Mouse (Mus musculus): Measurements from ENCODE around the gene Zdhhc20. TPM values are rescaled to one million over a fixed set of nuclear protein-coding genes. Genes with fewer than 3 reads are reported as not detected.
"Not testable (repeated sequence)": the region's sequence is repeated elsewhere in the genome, so short reads cannot be mapped to it uniquely, and the experiment has no call there.

The Zdhhc20 gene
- polyA plus RNA-seq, 1 experiment from 2014 or later = 66.8 TPM

DNA sequence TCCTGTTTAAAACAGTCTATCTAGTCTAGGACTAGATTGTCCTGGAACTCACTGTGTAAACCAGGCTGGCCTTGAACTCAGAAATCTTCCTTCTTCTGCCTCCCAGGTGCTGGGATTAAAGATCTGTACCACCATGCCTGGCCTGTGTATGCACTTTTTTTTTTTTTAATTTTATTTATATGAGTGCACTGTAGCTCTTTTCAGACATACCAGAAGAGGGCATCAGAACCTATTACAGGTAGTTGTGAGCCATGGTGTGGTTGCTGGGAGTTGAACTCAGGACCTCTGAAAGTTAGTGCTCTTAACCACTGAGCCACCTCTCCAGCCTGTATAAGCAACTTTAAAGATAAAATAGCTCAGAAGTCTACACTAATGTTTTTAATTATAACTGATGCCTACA lies 9.0 kb downstream of the Zdhhc20 start:
- no peaks in the 10 kb centered on the region for H3K9me3 ChIP-seq (ENCODE audit: control insufficient read depth, low read length)
- H3K4me1 ChIP-seq (ENCODE audit: control insufficient read depth, insufficient read depth, low read length) = peaks cover 9% of the 10 kb centered on the region; the same call in 1 of the 2 replicates
- no peak overlapping the region for H3K4me3 ChIP-seq (ENCODE audit: low read length)
- H3K36me3 ChIP-seq (ENCODE audit: control insufficient read depth, insufficient read depth, low read length) = no peaks in the 10 kb centered on the region
- no peak overlapping the region for H3K9ac ChIP-seq (ENCODE audit: low read depth, low read length)
- H3K27me3 ChIP-seq (ENCODE audit: control insufficient read depth, insufficient read depth, low read length) = no peaks in the 10 kb centered on the region
- H3K27ac ChIP-seq (ENCODE audit: low read depth, low read length) = no peak overlapping the region
- H3K4me2 ChIP-seq (replicated peaks; ENCODE audit: low read depth, low read length) = no peak overlapping the region
- no peak for ATAC-seq (ENCODE audit: low FRiP score, low TSS enrichment)

DNA sequence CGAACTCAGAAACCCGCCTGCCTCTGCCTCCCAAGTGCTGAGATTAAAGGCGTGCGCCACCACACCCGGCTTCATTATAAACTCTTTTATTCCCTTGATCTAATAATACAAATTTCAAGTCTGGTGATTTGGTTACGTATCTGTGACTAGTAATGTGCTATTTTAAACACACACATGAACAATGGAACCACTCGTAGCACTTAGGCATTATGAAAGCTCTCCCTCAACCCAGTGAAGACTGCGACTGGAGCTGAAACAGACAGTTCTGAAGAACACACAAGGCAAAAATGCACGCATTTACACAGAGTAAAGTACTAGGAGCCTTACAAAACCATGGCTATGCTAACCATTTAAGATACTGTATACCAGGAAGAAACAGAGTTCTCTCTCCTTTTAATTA lies 12.2 kb downstream of the Zdhhc20 start:
- no peak overlapping the region for H3K4me3 ChIP-seq (ENCODE audit: low read length)
- H3K27me3 ChIP-seq (ENCODE audit: control insufficient read depth, insufficient read depth, low read length) = no peaks in the 10 kb centered on the region
- no peak overlapping the region for H3K27ac ChIP-seq (ENCODE audit: low read depth, low read length)
- ATAC-seq (ENCODE audit: low FRiP score, low TSS enrichment) = no peak
- WGBS = 96% methylated on average over 9 of the region's 9 CpGs
- no peak overlapping the region for H3K9ac ChIP-seq (ENCODE audit: low read depth, low read length)
- H3K4me2 ChIP-seq (replicated peaks; ENCODE audit: low read depth, low read length) = no peak overlapping the region
- no peaks in the 10 kb centered on the region for H3K9me3 ChIP-seq (ENCODE audit: control insufficient read depth, low read length)
- 0 out of 2 replicates have a peak, but pooled peaks cover 5% of the 10 kb centered on the region for H3K4me1 ChIP-seq (ENCODE audit: control insufficient read depth, insufficient read depth, low read length)
- no peaks in the 10 kb centered on the region; the same call in 1 of the 2 replicates for H3K36me3 ChIP-seq (ENCODE audit: control insufficient read depth, insufficient read depth, low read length)

DNA sequence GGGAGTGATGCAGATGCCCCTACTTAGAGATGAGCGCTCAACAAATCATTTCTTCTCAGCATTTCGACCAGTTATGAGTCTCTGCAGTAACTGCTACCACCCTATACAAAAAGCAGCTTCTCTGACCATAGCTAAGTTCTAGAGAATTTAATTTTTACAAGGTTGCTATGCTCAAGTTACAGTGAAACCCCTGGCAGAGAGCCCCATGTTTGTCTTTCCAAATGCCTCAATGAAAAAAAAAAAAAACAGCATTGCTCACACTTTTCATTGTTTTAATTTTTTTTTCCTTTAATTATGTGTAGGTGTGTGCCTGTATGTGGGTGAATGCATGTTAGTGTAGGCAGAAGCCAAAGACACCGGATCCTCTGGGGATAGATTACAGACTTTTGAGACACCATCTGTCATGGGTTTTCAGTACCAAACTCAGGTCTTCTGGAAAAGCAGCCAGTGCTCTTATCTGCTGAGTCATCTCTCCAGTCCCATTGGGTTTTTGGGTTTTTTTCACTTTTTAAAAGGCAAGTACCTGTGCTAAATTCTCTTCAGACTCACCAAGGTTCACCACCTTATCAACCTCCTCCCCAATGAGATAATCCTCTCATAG lies 23.3 kb downstream of the Zdhhc20 start:
- 88% methylated on average over 3 of the region's 3 CpGs for WGBS
- Histone ChIP-seq H3K36me3 (ENCODE audit: control insufficient read depth, insufficient read depth, low read length) (peaks cover 49% of the 10 kb centered on the region), H3K27me3 (ENCODE audit: control insufficient read depth, insufficient read depth, low read length) (no peaks in the 10 kb centered on the region), H3K9me3 (ENCODE audit: control insufficient read depth, low read length) (no peaks in the 10 kb centered on the region), H3K27ac (ENCODE audit: low read depth, low read length) (no peak overlapping the region), H3K9ac (ENCODE audit: low read depth, low read length) (no peak overlapping the region), H3K4me2 (replicated peaks; ENCODE audit: low read depth, low read length) (no peak overlapping the region), H3K4me3 (ENCODE audit: low read length) (no peak overlapping the region), H3K4me1 (ENCODE audit: control insufficient read depth, insufficient read depth, low read length) (no peaks in the 10 kb centered on the region)
- ATAC-seq (ENCODE audit: low FRiP score, low TSS enrichment) = no peak

DNA sequence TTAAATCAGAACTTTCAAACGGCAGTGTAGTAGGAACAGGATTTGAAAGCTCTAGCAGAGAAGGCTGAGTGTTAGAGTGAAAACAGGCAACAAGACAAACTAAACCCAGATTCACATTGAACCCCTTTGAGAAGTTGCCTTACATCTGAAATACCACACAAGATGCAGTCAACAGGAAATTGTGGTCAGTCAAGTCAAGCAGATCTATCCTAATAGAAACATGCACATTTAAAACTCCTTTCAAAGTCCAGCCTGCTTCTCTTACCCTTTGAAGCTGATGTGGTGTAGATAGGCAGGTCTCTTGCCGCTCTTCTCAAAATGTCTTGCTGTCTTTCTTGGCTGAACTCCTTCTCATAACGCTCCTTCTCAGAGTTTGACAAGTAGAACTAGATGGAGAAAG lies 24.8 kb downstream of the Zdhhc20 start:
- H3K4me2 ChIP-seq (replicated peaks; ENCODE audit: low read depth, low read length) = no peak overlapping the region
- no peak overlapping the region for H3K4me3 ChIP-seq (ENCODE audit: low read length)
- no peak for ATAC-seq (ENCODE audit: low FRiP score, low TSS enrichment)
- no peak overlapping the region for H3K9ac ChIP-seq (ENCODE audit: low read depth, low read length)
- no peaks in the 10 kb centered on the region for H3K27me3 ChIP-seq (ENCODE audit: control insufficient read depth, insufficient read depth, low read length)
- 89% methylated on average over 3 of the region's 3 CpGs for WGBS
- no peak overlapping the region for H3K27ac ChIP-seq (ENCODE audit: low read depth, low read length)
- peaks cover 47% of the 10 kb centered on the region for H3K36me3 ChIP-seq (ENCODE audit: control insufficient read depth, insufficient read depth, low read length)
- no peaks in the 10 kb centered on the region for H3K9me3 ChIP-seq (ENCODE audit: control insufficient read depth, low read length)
- H3K4me1 ChIP-seq (ENCODE audit: control insufficient read depth, insufficient read depth, low read length) = no peaks in the 10 kb centered on the region

DNA sequence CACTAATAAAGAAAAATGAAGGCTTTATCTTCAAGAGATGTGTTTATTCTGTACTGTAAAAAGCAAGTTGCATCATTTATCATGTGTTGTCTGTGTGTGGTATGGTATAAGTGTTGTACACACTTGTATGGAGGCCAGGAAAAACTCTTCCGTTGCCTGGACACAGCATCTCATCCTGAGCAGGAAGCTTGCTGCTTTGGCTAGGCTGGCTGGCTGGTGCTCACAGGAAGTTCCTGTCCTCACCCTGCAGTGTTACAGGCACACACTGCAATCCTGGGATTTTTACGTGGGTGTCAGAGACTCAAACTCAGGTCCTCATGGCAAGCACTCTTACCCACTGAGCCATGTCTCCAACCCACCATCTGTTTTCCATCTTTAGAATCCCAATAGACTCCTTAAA lies 26.9 kb downstream of the Zdhhc20 start:
- Histone ChIP-seq H3K27me3 (ENCODE audit: control insufficient read depth, insufficient read depth, low read length) (no peaks in the 10 kb centered on the region), H3K27ac (ENCODE audit: low read depth, low read length) (no peak overlapping the region), H3K9me3 (ENCODE audit: control insufficient read depth, low read length) (no peaks in the 10 kb centered on the region), H3K4me3 (ENCODE audit: low read length) (no peak overlapping the region), H3K4me2 (replicated peaks; ENCODE audit: low read depth, low read length) (no peak overlapping the region), H3K36me3 (ENCODE audit: control insufficient read depth, insufficient read depth, low read length) (peaks cover 39% of the 10 kb centered on the region; the same call in 1 of the 2 replicates), H3K4me1 (ENCODE audit: control insufficient read depth, insufficient read depth, low read length) (no peaks in the 10 kb centered on the region), H3K9ac (ENCODE audit: low read depth, low read length) (no peak overlapping the region)
- 67% methylated on average over 2 of the region's 2 CpGs for WGBS
- ATAC-seq (ENCODE audit: low FRiP score, low TSS enrichment) = no peak

DNA sequence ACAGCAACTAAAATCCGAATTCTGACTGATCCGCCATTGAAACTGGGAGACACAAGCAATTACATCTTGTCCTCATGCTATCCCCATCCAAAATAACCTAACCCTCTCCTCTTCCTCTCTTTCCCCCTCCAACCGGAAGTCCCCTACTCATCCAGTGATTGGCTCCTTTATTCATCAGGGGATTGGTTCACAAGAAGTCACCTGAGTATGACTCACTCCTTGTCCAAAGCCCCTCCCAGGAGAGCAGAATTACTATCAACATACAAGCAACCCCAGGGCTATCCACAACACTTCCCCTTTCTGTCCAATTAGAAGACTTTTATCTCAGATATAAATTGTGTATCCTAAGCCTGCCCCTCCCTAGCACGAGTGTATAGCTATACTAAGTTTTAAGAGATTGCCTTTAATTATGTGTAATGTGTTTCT lies 28.1 kb downstream of the Zdhhc20 start:
- Histone ChIP-seq H3K4me1 (ENCODE audit: control insufficient read depth, insufficient read depth, low read length) (no peaks in the 10 kb centered on the region), H3K36me3 (ENCODE audit: control insufficient read depth, insufficient read depth, low read length) (peaks cover 45% of the 10 kb centered on the region; the same call in 1 of the 2 replicates), H3K27me3 (ENCODE audit: control insufficient read depth, insufficient read depth, low read length) (no peaks in the 10 kb centered on the region), H3K4me3 (ENCODE audit: low read length) (no peak overlapping the region), H3K4me2 (replicated peaks; ENCODE audit: low read depth, low read length) (no peak overlapping the region), H3K9ac (ENCODE audit: low read depth, low read length) (no peak overlapping the region), H3K9me3 (ENCODE audit: control insufficient read depth, low read length) (no peaks in the 10 kb centered on the region), H3K27ac (ENCODE audit: low read depth, low read length) (no peak overlapping the region)
- ATAC-seq (ENCODE audit: low FRiP score, low TSS enrichment) = no peak
- WGBS = 85% methylated on average over 4 of the region's 4 CpGs

DNA sequence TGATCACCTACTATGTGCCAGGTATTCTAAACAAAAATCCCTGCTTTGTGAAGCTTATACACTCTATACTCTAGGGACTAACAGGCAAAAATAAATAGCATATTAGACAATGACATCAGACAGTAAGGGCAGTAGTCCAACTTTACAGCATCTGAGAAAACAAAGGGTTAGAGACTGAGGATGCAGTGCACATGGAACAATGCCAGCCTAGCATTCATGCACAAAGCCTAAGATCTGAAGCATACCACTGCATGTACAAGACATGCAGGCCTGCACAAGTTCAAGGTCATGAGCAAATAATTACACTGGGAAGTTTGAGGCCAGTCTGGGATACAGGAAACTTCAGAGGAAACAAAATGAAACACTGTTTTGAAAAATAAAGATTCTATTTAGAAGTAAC lies 30.6 kb downstream of the Zdhhc20 start:
- no peak overlapping the region for H3K27ac ChIP-seq (ENCODE audit: low read depth, low read length)
- H3K4me3 ChIP-seq (ENCODE audit: low read length) = no peak overlapping the region
- H3K9ac ChIP-seq (ENCODE audit: low read depth, low read length) = no peak overlapping the region
- peaks cover 35% of the 10 kb centered on the region; the same call in 1 of the 2 replicates for H3K36me3 ChIP-seq (ENCODE audit: control insufficient read depth, insufficient read depth, low read length)
- H3K9me3 ChIP-seq (ENCODE audit: control insufficient read depth, low read length) = no peaks in the 10 kb centered on the region
- H3K27me3 ChIP-seq (ENCODE audit: control insufficient read depth, insufficient read depth, low read length) = no peaks in the 10 kb centered on the region
- no peak for ATAC-seq (ENCODE audit: low FRiP score, low TSS enrichment)
- no peaks in the 10 kb centered on the region for H3K4me1 ChIP-seq (ENCODE audit: control insufficient read depth, insufficient read depth, low read length)
- H3K4me2 ChIP-seq (replicated peaks; ENCODE audit: low read depth, low read length) = no peak overlapping the region

DNA sequence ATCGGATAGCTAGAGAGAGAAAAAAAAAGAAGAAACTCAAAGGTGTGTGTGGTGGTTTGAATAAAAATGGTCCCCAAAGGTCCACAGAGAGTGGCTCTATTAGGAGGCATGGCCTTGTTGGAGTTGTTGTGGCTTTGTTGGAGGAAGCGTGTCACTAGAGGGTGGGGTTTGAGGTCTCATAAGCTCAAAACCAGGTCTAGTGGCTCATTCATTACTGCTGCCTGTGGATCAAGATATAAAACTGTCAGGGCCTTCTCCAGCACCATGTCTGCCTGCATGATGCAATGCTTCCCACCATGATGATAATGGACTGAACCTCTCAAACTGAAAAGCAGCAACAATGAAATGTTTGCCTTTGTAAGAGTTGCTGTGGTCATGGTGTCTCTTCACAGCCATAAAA lies 31.5 kb downstream of the Zdhhc20 start:
- Histone ChIP-seq H3K27me3 (ENCODE audit: control insufficient read depth, insufficient read depth, low read length) (no peaks in the 10 kb centered on the region), H3K9ac (ENCODE audit: low read depth, low read length) (no peak overlapping the region), H3K4me3 (ENCODE audit: low read length) (no peak overlapping the region), H3K4me2 (replicated peaks; ENCODE audit: low read depth, low read length) (no peak overlapping the region), H3K36me3 (ENCODE audit: control insufficient read depth, insufficient read depth, low read length) (peaks cover 26% of the 10 kb centered on the region; the same call in 1 of the 2 replicates), H3K27ac (ENCODE audit: low read depth, low read length) (no peak overlapping the region), H3K9me3 (ENCODE audit: control insufficient read depth, low read length) (no peaks in the 10 kb centered on the region), H3K4me1 (ENCODE audit: control insufficient read depth, insufficient read depth, low read length) (no peaks in the 10 kb centered on the region)
- WGBS = 90% methylated on average over 2 of the region's 2 CpGs
- no peak for ATAC-seq (ENCODE audit: low FRiP score, low TSS enrichment)

DNA sequence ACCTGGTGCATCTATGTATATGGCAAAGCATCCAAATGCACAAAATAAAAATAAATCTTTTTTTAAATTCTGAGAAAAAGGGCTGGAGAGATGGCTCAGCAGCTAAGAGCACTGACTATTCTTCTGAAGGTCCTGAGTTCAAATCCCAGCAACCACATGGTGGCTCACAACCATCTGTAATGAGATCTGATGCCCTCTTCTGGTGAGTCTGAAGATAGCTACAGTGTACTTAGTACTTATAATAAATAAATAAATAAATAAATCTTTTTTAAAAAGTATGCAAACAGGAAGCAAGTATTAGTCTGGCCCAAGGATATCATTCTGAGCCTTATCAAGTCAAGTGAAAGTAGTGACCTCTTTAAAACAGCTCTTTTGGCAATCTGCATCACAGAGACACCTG lies 34.0 kb downstream of the Zdhhc20 start:
- not testable (repeated sequence) for H3K9me3 ChIP-seq (ENCODE audit: control insufficient read depth, low read length); H3K4me3 ChIP-seq (ENCODE audit: low read length); H3K9ac ChIP-seq (ENCODE audit: low read depth, low read length); H3K4me1 ChIP-seq (ENCODE audit: control insufficient read depth, insufficient read depth, low read length); H3K27ac ChIP-seq (ENCODE audit: low read depth, low read length); H3K4me2 ChIP-seq (replicated peaks; ENCODE audit: low read depth, low read length); H3K27me3 ChIP-seq (ENCODE audit: control insufficient read depth, insufficient read depth, low read length); ATAC-seq (ENCODE audit: low FRiP score, low TSS enrichment)
- peaks cover 22% of the 10 kb centered on the region; the same call in 1 of the 2 replicates for H3K36me3 ChIP-seq (ENCODE audit: control insufficient read depth, insufficient read depth, low read length)
